Mouse (Mus musculus): ENCODE data around the gene Grid2.

DNA sequence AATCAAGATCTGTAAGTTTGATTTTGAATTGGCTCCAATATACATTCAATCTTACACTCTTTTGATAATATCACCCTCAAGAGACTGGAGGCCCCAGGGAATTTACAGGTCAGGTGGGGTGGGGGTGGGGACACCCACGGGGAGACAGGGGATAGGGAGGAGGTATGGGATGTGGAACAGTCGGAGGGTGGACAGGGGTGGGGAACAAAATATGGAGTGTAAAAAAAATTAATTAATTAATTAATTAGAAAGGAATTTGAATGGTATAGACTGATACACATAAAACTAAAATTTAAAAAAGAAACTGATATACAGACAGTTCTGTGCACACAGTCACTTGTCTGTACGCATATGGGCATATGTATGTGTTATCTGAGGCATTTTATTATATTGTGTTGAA is 380.3 kb downstream of the Grid2 start:
- TF ChIP-seq CTCF (IDR thresholded peaks at IDR 0.05; ENCODE audit: low read depth): no peak
- no peak for TF ChIP-seq EP300 (optimal IDR thresholded peaks at IDR 0.05)

Data from stomach, postnatal 0 days (tissue).